Mouse (Mus musculus) lung, postnatal 0 days (tissue): ENCODE measurements around the gene Robo1. TPM values are rescaled to one million over a fixed set of nuclear protein-coding genes. Genes with fewer than 3 reads are reported as not detected.

Source experiments
- ATAC-seq: fragments of 200-750 bp; cut with Nextera tagmentation; 2 replicates; pipeline ENCODE4 v1.8.0; 2017; ENCODE audit warnings: moderate library complexity
- DNase-seq: peaks from one replicate; pipeline ENCODE4 v3.0.0-alpha.2; 2016; ENCODE audit warnings: low spot score
- H3K27ac ChIP-seq: fragments of 300-500 bp; sonication (generic); 2 replicates; pipeline ENCODE4 v1.5.1; 2014; ENCODE audit warnings: antibody characterized with exemption, mild to moderate bottlenecking, low read length, mixed read lengths
- H3K27me3 ChIP-seq: fragments of 300-500 bp; sonication (generic); replicated peaks from 2 replicates; pipeline ENCODE4 v1.6.1; 2014; ENCODE audit warnings: low read length, mixed read lengths; ENCODE audit not compliant: insufficient read depth
- H3K36me3 ChIP-seq: fragments of 300-500 bp; sonication (generic); 2 replicates; pipeline ENCODE4 v1.6.1; 2014; ENCODE audit warnings: low read length, mixed read lengths; ENCODE audit not compliant: insufficient read depth
- H3K4me1 ChIP-seq: fragments of 300-500 bp; sonication (generic); 2 replicates; pipeline ENCODE4 v1.6.1; 2014; ENCODE audit warnings: antibody characterized with exemption, low read depth, low read length, mixed read lengths; ENCODE audit not compliant: insufficient read depth
- H3K4me2 ChIP-seq: fragments of 300-500 bp; sonication (generic); replicated peaks from 2 replicates; pipeline ENCODE4 v1.6.1; 2014; ENCODE audit warnings: low read depth, mild to moderate bottlenecking, low read length, moderate library complexity, mixed read lengths
- H3K4me3 ChIP-seq: fragments of 300-500 bp; sonication (generic); 2 replicates; pipeline ENCODE4 v1.5.1; 2014; ENCODE audit warnings: low read depth, low read length
- H3K9ac ChIP-seq: fragments of 300-500 bp; sonication (generic); replicated peaks from 2 replicates; pipeline ENCODE4 v1.6.1; 2014; ENCODE audit warnings: low read depth, mild to moderate bottlenecking
- H3K9me3 ChIP-seq: fragments of 300-500 bp; sonication (generic); 2 replicates; pipeline ENCODE4 v1.6.1; 2016; ENCODE audit warnings: low read length, mixed read lengths
- CTCF ChIP-seq: IDR thresholded peaks from 2 replicates; pipeline ENCODE4 v1.5.1; 2016; ENCODE audit warnings: antibody characterized with exemption, mild to moderate bottlenecking
- EP300 ChIP-seq: IDR thresholded peaks from 2 replicates; pipeline ENCODE4 v1.6.1; 2016; ENCODE audit warnings: antibody characterized with exemption, mild to moderate bottlenecking, control low read depth
- WGBS: fragments of 180-500 bp; shearing (Covaris S2); extraction: QIAGEN DNeasy Blood & Tissue Kit; methylation state at CpG from one replicate; pipeline ENCODE4 v1.1.7; 2014; 5-methylcytosine and 5-hydroxymethylcytosine counted together
- polyA plus RNA-seq: library from polyadenylated mRNA; unstranded; fragments of >200 nt; fragmentation: Nextera tagmentation; extraction: Ambion mirVana; gene quantifications from 2 replicates; pipeline ENCODE4 v1.2.1, GENCODE M21; 2015

The Robo1 gene
- polyA plus RNA-seq, 1 experiment from 2014 or later: 7.0 TPM

- Histone ChIP-seq H3K9ac (no peak overlapping the region), H3K27ac (no peak overlapping the region), H3K4me1 (no peaks in the 10 kb centered on the region), H3K9me3 (no peaks in the 10 kb centered on the region), H3K36me3 (no peaks in the 10 kb centered on the region), H3K27me3 (no peaks in the 10 kb centered on the region), H3K4me3 (no peak overlapping the region), H3K4me2 (no peak overlapping the region)
- TF ChIP-seq EP300 (no peak), CTCF (no peak)
- 79% methylated on average over 3 of the region's 3 CpGs for WGBS
- no peak for ATAC-seq
- DNase-seq: no peak
Measured at GRCm38 (mm10) chr16:72393512-72393911, 85.4 kb downstream of the Robo1 start.

DNA sequence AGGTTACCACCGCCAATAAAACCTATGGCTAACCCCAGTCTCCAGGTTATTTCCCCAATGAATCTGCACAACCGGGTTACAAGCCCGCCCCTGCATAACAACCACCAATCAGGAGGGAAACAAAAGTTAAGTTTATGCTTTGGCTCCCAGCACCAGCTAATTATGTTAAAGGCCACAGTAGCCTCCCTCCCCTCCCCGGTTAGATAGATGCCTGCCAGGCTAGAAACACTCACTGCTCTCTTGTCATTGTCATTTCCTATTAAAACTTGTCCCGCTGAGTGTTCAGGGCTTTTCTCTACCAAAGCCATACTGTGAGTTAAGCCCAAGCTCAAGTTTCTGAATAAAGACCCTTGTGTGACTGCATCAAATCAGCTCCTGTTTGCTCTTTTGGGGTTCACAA is 90.7 kb downstream of the Robo1 start:
- Histone ChIP-seq H3K4me3 (no peak overlapping the region), H3K27me3 (no peaks in the 10 kb centered on the region), H3K4me2 (no peak overlapping the region), H3K9ac (no peak overlapping the region), H3K27ac (no peak overlapping the region), H3K36me3 (no peaks in the 10 kb centered on the region), H3K9me3 (no peaks in the 10 kb centered on the region), H3K4me1 (no peaks in the 10 kb centered on the region)
- ATAC-seq: no peak
- WGBS: 61% methylated on average over 5 of the region's 5 CpGs
- TF ChIP-seq CTCF (no peak), EP300 (no peak)
- no peak for DNase-seq

DNA sequence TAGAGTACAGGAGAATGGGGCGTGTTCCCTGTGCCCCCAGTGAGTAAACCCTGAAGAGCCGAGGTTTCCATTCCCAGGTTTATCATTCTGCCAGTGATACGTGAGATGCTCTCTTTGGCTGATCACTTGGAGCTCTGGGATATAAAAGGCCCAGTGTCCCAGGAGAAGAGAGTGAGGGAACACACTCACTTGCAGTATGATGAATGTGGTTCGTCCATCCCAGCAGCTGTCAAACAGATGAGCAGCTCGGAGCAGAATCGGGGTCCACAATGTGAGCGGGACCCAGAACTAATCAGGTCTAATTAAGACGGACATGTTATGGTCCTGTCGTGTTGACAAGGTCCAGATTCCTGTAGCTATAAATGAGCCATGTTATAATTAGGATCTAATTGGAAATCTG is 94.3 kb downstream of the Robo1 start:
- Histone ChIP-seq H3K27ac (no peak overlapping the region), H3K4me2 (no peak overlapping the region), H3K4me1 (no peaks in the 10 kb centered on the region), H3K9ac (no peak overlapping the region), H3K27me3 (no peaks in the 10 kb centered on the region), H3K9me3 (no peaks in the 10 kb centered on the region), H3K4me3 (no peak overlapping the region), H3K36me3 (no peaks in the 10 kb centered on the region)
- DNase-seq: no peak
- no peak for ATAC-seq
- TF ChIP-seq EP300: no peak
- no peak for TF ChIP-seq CTCF
- 56% methylated on average over 9 of the region's 9 CpGs for WGBS

DNA sequence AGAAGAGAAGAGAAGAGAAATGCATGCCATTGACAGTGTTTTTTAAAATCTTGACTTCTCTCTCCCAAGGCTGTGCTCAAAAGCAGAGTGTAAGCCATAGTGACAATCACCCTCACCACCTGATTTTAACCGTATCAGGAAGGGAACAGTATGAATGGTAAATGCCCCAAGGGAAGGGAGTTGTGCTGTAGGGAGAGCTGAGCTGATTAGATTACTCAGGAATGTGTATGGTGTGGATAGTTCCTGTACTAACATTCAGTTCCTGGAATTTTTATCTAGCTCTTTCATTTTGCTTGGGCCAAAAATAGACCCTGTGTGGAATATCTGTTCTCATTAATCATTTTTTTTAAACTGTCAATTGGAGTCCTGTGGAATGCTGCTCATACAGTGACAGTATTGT is 101.7 kb downstream of the Robo1 start:
- no peak for ATAC-seq
- H3K4me1 ChIP-seq: 0 out of 2 replicates have a peak, but pooled peaks cover 2% of the 10 kb centered on the region
- H3K9me3 ChIP-seq: no peaks in the 10 kb centered on the region
- no peak overlapping the region for H3K4me3 ChIP-seq
- TF ChIP-seq EP300: no peak
- no peak for TF ChIP-seq CTCF
- no peak for DNase-seq
- no peak overlapping the region for H3K4me2 ChIP-seq
- no peaks in the 10 kb centered on the region for H3K36me3 ChIP-seq
- no peaks in the 10 kb centered on the region for H3K27me3 ChIP-seq
- no peak overlapping the region for H3K9ac ChIP-seq
- 11% methylated on average over 1 of the region's 1 CpGs for WGBS
- no peak overlapping the region for H3K27ac ChIP-seq

- WGBS: 52% methylated on average over 5 of the region's 5 CpGs
- Histone ChIP-seq H3K9ac (no peak overlapping the region), H3K27ac (no peak overlapping the region), H3K4me1 (0 out of 2 replicates have a peak, but pooled peaks cover 2% of the 10 kb centered on the region), H3K27me3 (no peaks in the 10 kb centered on the region), H3K4me3 (no peak overlapping the region), H3K4me2 (no peak overlapping the region), H3K9me3 (no peaks in the 10 kb centered on the region), H3K36me3 (no peaks in the 10 kb centered on the region)
- no peak for TF ChIP-seq CTCF
- no peak for TF ChIP-seq EP300
- ATAC-seq: no peak
- DNase-seq: no peak
Measured at GRCm38 (mm10) chr16:72411669-72412270, 103.7 kb downstream of the Robo1 start.

DNA sequence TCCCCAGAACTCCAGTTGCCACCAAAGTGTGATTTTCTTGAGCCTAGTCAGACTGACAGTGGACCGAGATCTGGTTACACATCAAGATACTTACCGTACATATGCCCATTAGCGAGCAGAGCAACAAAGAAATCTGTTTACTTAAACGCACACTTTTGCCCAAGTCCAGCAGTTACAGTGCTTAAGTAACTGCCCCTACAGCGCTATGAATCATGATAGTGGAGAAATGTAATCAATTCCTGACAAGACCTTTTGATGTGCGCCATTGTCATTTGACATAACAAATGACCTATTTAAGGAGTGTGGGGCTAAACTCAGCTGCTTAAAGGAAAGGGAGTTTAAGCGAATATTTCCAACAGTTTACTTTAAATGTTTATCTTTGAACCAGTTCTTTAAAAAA is 104.8 kb downstream of the Robo1 start:
- Histone ChIP-seq H3K4me1 (0 out of 2 replicates have a peak, but pooled peaks cover 2% of the 10 kb centered on the region), H3K9me3 (no peaks in the 10 kb centered on the region), H3K27me3 (no peaks in the 10 kb centered on the region), H3K27ac (no peak overlapping the region), H3K36me3 (no peaks in the 10 kb centered on the region), H3K4me3 (no peak overlapping the region), H3K4me2 (no peak overlapping the region), H3K9ac (no peak overlapping the region)
- ATAC-seq (no peak), DNase-seq (no peak)
- WGBS: 10% methylated on average over 7 of the region's 7 CpGs
- TF ChIP-seq CTCF: no peak
- no peak for TF ChIP-seq EP300
